8 mouse cellular contexts compared by ENCODE assay signal in genomic region chr9:45411803-45412202, GRCm38 (mm10). TPM values are rescaled to one million over a fixed set of nuclear protein-coding genes. Genes with fewer than 3 reads are reported as not detected.
DNase-seq lines count a peak whose midpoint lies in the region; ATAC-seq and TF ChIP-seq lines count a peak whose summit lies in the region.

No protein-coding gene starts in this region.

- peak; percentile 10 for ATAC-seq in kidney, embryonic 14.5 days (ENCODE audit: low FRiP score, low TSS enrichment)
- ATAC-seq in stomach, postnatal 0 days (ENCODE audit: low FRiP score, low TSS enrichment) = peak; percentile 22; the same call in 1 of the 2 replicates

- no peak for TF ChIP-seq POLR2A in cerebellum, adult 2 months (IDR thresholded peaks at IDR 0.05; ENCODE audit: borderline replicate concordance, insufficient read depth, low read length)

- H3K4me2 ChIP-seq in kidney, embryonic 14.5 days (replicated peaks; ENCODE audit: low read depth, low read length) = peak overlapping the region; percentile 39
- H3K4me2 ChIP-seq in stomach, postnatal 0 days (replicated peaks; ENCODE audit: low read depth) = peak overlapping the region; percentile 39

- no peak overlapping the region for H3K27ac ChIP-seq in cerebellum, adult 2 months (ENCODE audit: insufficient read depth, low read length)
- no peak overlapping the region for H3K27ac ChIP-seq in kidney, embryonic 14.5 days (ENCODE audit: low read depth, low read length)
- H3K27ac ChIP-seq in stomach, postnatal 0 days (replicated peaks) = no peak overlapping the region

- no peaks in the 10 kb centered on the region for H3K9me3 ChIP-seq in kidney, embryonic 14.5 days (ENCODE audit: control insufficient read depth, low read length)
- peaks cover 5% of the 10 kb centered on the region; the same call in 1 of the 2 replicates for H3K9me3 ChIP-seq in megakaryocyte, embryonic 14.5 days
- no peaks in the 10 kb centered on the region for H3K9me3 ChIP-seq in stomach, postnatal 0 days (ENCODE audit: control insufficient read depth, low read length)

- H3K4me1 ChIP-seq in cerebellum, adult 2 months (ENCODE audit: control insufficient read depth, insufficient read depth, low read length) = peaks cover 3% of the 10 kb centered on the region
- 0 out of 2 replicates have a peak, but pooled peaks cover 4% of the 10 kb centered on the region for H3K4me1 ChIP-seq in kidney, embryonic 14.5 days (ENCODE audit: control insufficient read depth, insufficient read depth, low read length)
- H3K4me1 ChIP-seq in megakaryocyte, embryonic 14.5 days = peaks cover 40% of the 10 kb centered on the region
- no peaks in the 10 kb centered on the region for H3K4me1 ChIP-seq in stomach, postnatal 0 days (replicated peaks; ENCODE audit: control insufficient read depth, insufficient read depth)

- no peak overlapping the region for H3K4me3 ChIP-seq in cerebellum, adult 2 months (replicated peaks; ENCODE audit: insufficient read depth, low read depth, low read length)
- H3K4me3 ChIP-seq in kidney, embryonic 14.5 days (ENCODE audit: low read length) = no peak overlapping the region
- peak overlapping the region; percentile 64 for H3K4me3 ChIP-seq in megakaryocyte, embryonic 14.5 days (replicated peaks)
- H3K4me3 ChIP-seq in stomach, postnatal 0 days (ENCODE audit: low read depth, low read length) = no peak overlapping the region

- no peak overlapping the region for H3K9ac ChIP-seq in kidney, embryonic 14.5 days (ENCODE audit: low read depth, low read length)
- no peak overlapping the region for H3K9ac ChIP-seq in stomach, postnatal 0 days (ENCODE audit: low read length)

- no peak for TF ChIP-seq EP300 in stomach, postnatal 0 days (optimal IDR thresholded peaks at IDR 0.05)

- TF ChIP-seq CTCF in cerebellum, adult 2 months (IDR thresholded peaks at IDR 0.05; ENCODE audit: borderline replicate concordance, insufficient read depth, low read depth, low read length) = peak; percentile 74
- TF ChIP-seq CTCF in stomach, postnatal 0 days (IDR thresholded peaks at IDR 0.05; ENCODE audit: low read depth) = peak; percentile 81

- H3K27me3 ChIP-seq in cerebellum, adult 2 months (ENCODE audit: control insufficient read depth, insufficient read depth, low read length) = no peaks in the 10 kb centered on the region
- H3K27me3 ChIP-seq in kidney, embryonic 14.5 days (ENCODE audit: control insufficient read depth, insufficient read depth, low read length) = peaks cover 5% of the 10 kb centered on the region; the same call in 1 of the 2 replicates
- H3K27me3 ChIP-seq in megakaryocyte, embryonic 14.5 days (replicated peaks) = peaks cover 57% of the 10 kb centered on the region
- H3K27me3 ChIP-seq in stomach, postnatal 0 days (ENCODE audit: control insufficient read depth, insufficient read depth, low read length) = no peaks in the 10 kb centered on the region

- DNase-seq in right cerebral cortex, postnatal 10 days (ENCODE audit: low spot score in 2 of 2) = peak; percentile 68 to 69
- DNase-seq in right cerebral cortex, postnatal 14 days = no peak
- peak; percentile 59 to 72 for DNase-seq in cerebellum, adult 2 months
- peak; percentile 52 for DNase-seq in forelimb bud, embryonic 11.5 days (ENCODE audit: low read depth, low spot score)
- peak; percentile 24 for DNase-seq in stomach, postnatal 0 days (ENCODE audit: low spot score)
- DNase-seq in ovary, postnatal 10 days (ENCODE audit: low spot score) = no peak

- 16% methylated on average over 7 of the region's 7 CpGs for WGBS in cerebellum, adult 2 months
- WGBS in kidney, embryonic 14.5 days = 19% methylated on average over 7 of the region's 7 CpGs
- WGBS in stomach, postnatal 0 days = 17% methylated on average over 7 of the region's 7 CpGs

- H3K36me3 ChIP-seq in kidney, embryonic 14.5 days (ENCODE audit: control insufficient read depth, insufficient read depth, low read length) = no peaks in the 10 kb centered on the region
- H3K36me3 ChIP-seq in megakaryocyte, embryonic 14.5 days (replicated peaks; ENCODE audit: low read length) = no peaks in the 10 kb centered on the region
- no peaks in the 10 kb centered on the region for H3K36me3 ChIP-seq in stomach, postnatal 0 days (ENCODE audit: control insufficient read depth, insufficient read depth, low read length)

RNA-seq across cellular contexts. Expression of gene Fxyd2, which starts 12.3 kb away (rescaled TPM):
- 2.1 and 3.1 TPM in 2 replicates for polyA plus RNA-seq in cerebellum, adult 2 months (2012; rRNA removed)
- polyA plus RNA-seq in kidney, embryonic 14.5 days (2014; fragmentation: Nextera tagmentation; extraction: Ambion mirVana) = 137 and 153 TPM in 2 replicates
- 0.64 and 7.6 TPM in 2 replicates for polyA plus RNA-seq in megakaryocyte, embryonic 14.5 days (2012; ENCODE audit: insufficient read depth, low replicate concordance)
- 1.3 and 2.2 TPM in 2 replicates for polyA plus RNA-seq in stomach, postnatal 0 days (2015; fragmentation: Nextera tagmentation; extraction: Ambion mirVana)

RNA-seq across cellular contexts. Expression of gene Dscaml1, which starts 14.6 kb away (rescaled TPM):
- 23.4 and 27.0 TPM in 2 replicates for polyA plus RNA-seq in cerebellum, adult 2 months (2012; rRNA removed)
- polyA plus RNA-seq in kidney, embryonic 14.5 days (2014; fragmentation: Nextera tagmentation; extraction: Ambion mirVana) = 0.14 and 0.23 TPM in 2 replicates
- polyA plus RNA-seq in megakaryocyte, embryonic 14.5 days (2012; ENCODE audit: insufficient read depth, low replicate concordance) = not detected in 2 replicates
- 0.17 and 0.23 TPM in 2 replicates for polyA plus RNA-seq in stomach, postnatal 0 days (2015; fragmentation: Nextera tagmentation; extraction: Ambion mirVana)

RNA-seq across cellular contexts. Expression of gene Fxyd6, which starts 41.8 kb away (rescaled TPM):
- 104 and 107 TPM in 2 replicates for polyA plus RNA-seq in cerebellum, adult 2 months (2012; rRNA removed)
- 139 and 156 TPM in 2 replicates for polyA plus RNA-seq in kidney, embryonic 14.5 days (2014; fragmentation: Nextera tagmentation; extraction: Ambion mirVana)
- polyA plus RNA-seq in megakaryocyte, embryonic 14.5 days (2012; ENCODE audit: insufficient read depth, low replicate concordance) = not detected in 2 replicates
- 50.3 and 66.9 TPM in 2 replicates for polyA plus RNA-seq in stomach, postnatal 0 days (2015; fragmentation: Nextera tagmentation; extraction: Ambion mirVana)

Comparison
In these comparisons a context has a peak if more than half of its experiments do, and no peak if none do; other contexts are left out.
1. DNase-seq: peak in right cerebral cortex, postnatal 10 days (2 of 2), cerebellum, adult 2 months (2 of 2), forelimb bud, embryonic 11.5 days (single experiment) and stomach, postnatal 0 days (single experiment); none in right cerebral cortex, postnatal 14 days (single experiment) and ovary, postnatal 10 days (single experiment).
2. RNA of gene Fxyd2, which starts 12.3 kb away (polyA plus RNA-seq): 137 to 153 TPM in kidney, embryonic 14.5 days; 2.1 to 3.1 TPM in cerebellum, adult 2 months, 1.3 to 2.2 TPM in stomach, postnatal 0 days and 0.64 to 7.6 TPM in megakaryocyte, embryonic 14.5 days; every median in the first group is over 10 times any median in the second.
3. RNA of gene Dscaml1, which starts 14.6 kb away (polyA plus RNA-seq): 23.4 to 27.0 TPM in cerebellum, adult 2 months; 0.14 to 0.23 TPM in kidney, embryonic 14.5 days, 0.17 to 0.23 TPM in stomach, postnatal 0 days and not detected in megakaryocyte, embryonic 14.5 days; every median in the first group is over 10 times any median in the second.
4. RNA of gene Fxyd6, which starts 41.8 kb away (polyA plus RNA-seq): 139 to 156 TPM in kidney, embryonic 14.5 days, 104 to 107 TPM in cerebellum, adult 2 months and 50.3 to 66.9 TPM in stomach, postnatal 0 days; not detected in megakaryocyte, embryonic 14.5 days; every median in the first group is over 10 times any median in the second.